Mouse (Mus musculus) left cerebral cortex, adult 18-20 months (tissue): Measurements from ENCODE around the gene 9930022D16Rik. TPM values are rescaled to one million over a fixed set of nuclear protein-coding genes. Genes with fewer than 3 reads are reported as not detected.

Experiments
- DNase-seq, 2 experiments: peaks; one replicate each; pipeline ENCODE4 v3.0.0; 2021 to 2022; ENCODE audit warnings: low spot score in 2 of 2, mixed read lengths in 1 of 2
- long read RNA-seq, 2 experiments: library from polyadenylated mRNA; stranded (forward); transcript quantifications; one replicate each; pipeline ENCODE4 v2.0.0; 2021
- total RNA-seq, 2 experiments: library from RNA; stranded (reverse); gene quantifications; 2 replicates each; pipeline ENCODE4 v1.2.3; 2021

9930022D16Rik gene
- total RNA-seq: not detected
- long read RNA-seq, experiment 1: 0 reads
- long read RNA-seq, experiment 2: 0 reads

DNA sequence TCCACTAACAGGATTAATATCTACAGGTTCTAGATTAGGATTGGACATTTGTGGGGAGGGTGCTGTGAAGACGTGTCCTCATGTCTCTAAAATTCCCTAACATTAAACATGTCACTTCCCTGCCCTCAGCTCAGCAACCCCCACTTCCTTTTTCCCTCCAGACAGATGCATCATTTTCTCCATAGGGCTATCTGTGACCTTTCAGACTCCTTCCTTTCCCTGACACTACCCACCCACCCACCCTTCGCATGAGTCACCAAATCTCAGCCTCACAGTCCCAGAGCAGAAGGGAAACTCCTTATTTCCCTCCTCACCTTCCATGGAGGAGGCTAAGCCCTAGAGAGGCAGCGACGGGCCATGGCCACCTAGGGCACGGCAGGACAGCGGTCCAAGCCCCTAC lies at the start of gene 9930022D16Rik:
TSS of gene 9930022D16Rik (plus strand) at position 301 of the 400 bp plus-strand sequence.
- no peak for DNase-seq

- no peak for DNase-seq
Measured at GRCm38 (mm10) chr11:109364337-109364736, 49.4 kb upstream of the 9930022D16Rik start.

DNA sequence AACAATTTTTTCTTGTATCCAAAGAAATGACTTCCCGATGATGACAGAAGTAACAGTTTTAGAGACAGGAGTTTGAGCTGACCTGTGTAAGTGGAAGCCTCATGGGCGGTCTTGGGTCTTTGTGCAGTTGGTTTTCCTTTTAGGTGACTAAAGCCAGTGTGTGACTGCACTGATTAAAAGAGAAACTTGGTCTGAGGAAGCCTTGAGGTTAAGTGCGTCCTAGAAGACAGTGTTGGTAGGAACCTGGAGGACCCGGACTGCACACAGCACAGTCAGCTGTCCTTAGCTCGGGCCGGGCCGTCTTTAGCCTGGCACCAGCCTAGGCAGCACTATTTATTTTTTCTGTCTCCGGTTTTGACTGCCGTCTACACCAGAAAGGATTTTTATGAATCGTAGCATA lies 48.8 kb upstream of the 9930022D16Rik start:
- no peak for DNase-seq

GRCm38 (mm10) chr11:109365818-109366217 lies 47.9 kb upstream of the 9930022D16Rik start:
- no peak for DNase-seq

GRCm38 (mm10) chr11:109366802-109367579 lies 46.7 kb upstream of the 9930022D16Rik start:
- DNase-seq: no peak

GRCm38 (mm10) chr11:109369026-109369637 lies 44.6 kb upstream of the 9930022D16Rik start:
- no peak for DNase-seq

GRCm38 (mm10) chr11:109375412-109375811 lies 38.3 kb upstream of the 9930022D16Rik start:
- no peak for DNase-seq

DNA sequence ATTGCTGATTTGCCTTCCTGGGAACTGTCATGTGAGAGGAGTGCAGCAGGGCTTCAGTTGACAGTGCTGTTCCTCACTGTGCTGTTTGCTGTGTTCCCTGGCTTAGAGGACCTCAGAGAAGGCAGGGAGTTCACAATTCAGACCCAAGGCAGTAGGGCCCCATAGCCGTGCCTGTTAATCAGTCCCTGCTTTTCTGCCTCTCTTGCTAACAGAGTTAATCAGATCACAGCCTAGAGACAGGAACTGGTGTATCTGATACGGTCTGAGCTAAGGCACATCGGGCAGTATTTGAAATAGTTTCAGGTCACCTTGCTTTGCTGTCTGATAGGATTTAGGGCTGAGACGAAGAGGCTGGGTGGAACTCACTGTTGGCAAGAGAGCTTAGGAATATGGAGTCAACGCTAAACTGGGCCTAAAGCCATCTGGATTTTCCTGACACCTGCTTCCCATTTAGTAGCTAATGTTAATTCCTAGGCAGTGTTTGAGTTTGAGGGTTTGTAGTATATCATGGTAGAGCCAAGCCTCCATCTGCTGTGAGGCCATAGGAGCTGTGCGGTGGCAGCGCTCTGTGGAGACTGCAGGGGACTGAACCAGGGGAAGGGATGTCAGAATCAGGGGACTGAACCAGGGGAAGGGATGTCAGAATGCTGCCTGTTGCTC lies 37.1 kb upstream of the 9930022D16Rik start:
- no peak for DNase-seq

DNA sequence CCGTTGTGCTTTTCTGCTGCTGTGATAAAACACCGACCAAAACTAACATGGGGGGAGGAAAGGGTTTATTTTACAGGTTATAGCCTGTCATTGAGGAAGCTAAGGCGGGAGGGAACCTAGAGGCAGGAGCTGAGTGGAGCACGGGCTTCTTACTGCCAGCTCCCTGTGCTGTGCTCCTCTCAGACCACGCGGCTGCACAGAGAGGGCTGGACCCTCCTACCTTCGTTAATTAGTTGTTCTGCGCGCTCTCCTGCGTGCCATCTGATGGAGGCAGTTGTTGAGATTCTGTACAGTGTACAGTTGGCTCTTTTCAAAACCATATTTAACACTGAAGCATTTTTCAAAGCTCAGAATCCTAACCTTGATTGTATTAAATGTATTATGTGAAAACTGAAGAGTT lies 36.2 kb upstream of the 9930022D16Rik start:
- no peak for DNase-seq

DNA sequence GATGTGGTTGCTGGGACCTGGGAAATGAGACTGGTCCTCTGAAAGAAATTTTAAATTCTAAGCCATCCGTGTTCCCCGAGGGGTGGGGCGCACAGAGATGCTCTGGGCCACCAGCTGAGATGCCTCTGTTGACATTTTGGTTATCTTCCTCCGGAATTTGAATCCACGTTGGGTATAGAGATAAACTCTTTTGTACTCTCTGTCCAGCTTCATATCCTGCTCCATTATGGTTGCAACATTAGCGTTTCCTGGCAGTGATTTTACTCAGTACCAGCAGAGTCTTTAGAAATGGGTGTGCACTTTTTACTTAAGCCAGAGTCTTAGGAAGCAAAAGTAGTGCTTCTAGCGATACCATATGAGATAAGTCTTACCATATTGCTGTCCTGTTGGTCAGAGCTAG lies 35.7 kb upstream of the 9930022D16Rik start:
- DNase-seq: no peak

DNA sequence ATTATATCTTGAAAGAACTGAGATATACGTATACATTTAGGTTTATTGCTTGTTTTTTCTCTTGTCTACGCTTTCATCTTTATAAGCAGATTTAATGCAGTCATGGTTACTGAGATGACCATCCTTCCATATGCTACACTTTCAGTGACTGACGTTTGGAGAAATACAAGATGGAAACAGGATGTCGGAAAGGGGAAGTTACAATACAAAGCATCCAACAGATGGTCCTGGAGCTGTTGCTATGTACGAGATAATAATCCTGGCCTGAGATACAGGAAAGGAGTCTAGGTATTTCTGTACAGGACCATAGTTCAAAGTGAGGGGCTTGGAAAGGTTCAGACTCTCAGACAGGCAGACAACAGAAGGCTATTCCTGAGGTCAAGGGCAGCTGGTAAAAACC lies 33.1 kb upstream of the 9930022D16Rik start:
- no peak for DNase-seq

DNA sequence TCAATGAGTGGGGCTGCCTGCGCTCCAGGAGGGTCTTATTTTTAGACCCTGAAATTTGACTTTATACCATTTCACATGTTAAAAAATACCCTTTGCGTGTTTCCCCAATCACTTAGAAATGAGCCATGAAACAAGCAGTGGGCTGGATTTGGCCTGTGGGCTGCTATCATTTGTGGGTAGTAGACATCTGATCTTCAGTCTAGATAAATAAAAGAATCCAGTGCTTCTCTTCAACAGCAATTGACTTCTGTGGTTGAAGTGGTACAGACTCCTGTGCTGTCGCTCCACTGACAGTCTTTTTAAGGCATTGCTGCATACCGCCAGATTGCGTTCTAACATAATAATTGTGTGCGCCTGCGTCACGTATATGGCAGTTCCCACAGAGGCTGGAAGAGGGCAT lies 28.4 kb upstream of the 9930022D16Rik start:
- DNase-seq: no peak

- no peak for DNase-seq
Measured at GRCm38 (mm10) chr11:109389046-109389445, 24.7 kb upstream of the 9930022D16Rik start.

GRCm38 (mm10) chr11:109391200-109391599 lies 22.5 kb upstream of the 9930022D16Rik start:
- DNase-seq: no peak

DNA sequence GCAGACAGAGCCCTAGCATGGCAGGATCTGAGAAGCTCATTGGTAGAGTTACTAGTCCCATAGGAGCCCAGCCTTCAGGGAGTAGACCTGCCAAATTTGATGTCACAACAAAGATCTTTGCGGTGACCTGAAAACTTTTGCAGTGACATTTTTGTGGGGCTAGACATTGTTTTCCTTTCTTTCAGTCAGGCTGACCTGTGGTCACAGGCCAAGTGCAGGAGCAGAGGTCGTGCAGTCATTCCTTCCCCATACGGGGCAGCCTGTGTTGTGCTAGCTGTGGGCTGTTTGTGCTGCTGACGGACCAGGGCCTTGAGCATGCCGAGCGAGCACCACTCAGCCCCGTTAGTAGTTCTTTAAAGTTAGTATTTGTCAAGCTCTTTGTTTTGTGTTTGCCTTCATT lies 22.0 kb upstream of the 9930022D16Rik start:
- DNase-seq: no peak

DNA sequence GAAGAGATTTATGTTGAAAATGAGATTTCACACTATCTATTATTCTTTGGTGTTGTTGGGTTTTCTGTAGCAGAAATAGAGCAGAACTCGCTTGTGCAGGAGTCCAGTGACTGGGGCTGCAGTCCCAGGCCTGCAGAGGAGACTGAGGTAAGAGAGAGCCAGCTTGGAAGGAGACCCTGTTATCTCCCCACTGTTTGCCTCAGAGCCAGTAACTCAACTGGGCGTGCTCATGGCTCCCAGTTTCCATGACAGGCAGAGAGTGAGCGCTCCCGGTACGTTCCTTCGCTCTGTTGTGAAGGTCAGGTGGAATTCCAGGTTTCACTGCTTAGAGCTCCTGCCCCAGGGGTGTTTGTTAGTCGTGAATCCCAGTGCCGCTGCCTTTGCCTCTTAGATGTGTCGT lies 21.1 kb upstream of the 9930022D16Rik start:
- DNase-seq: no peak

GRCm38 (mm10) chr11:109394758-109395157 lies 19.0 kb upstream of the 9930022D16Rik start:
- DNase-seq: no peak

- no peak for DNase-seq
Measured at GRCm38 (mm10) chr11:109395291-109395690, 18.4 kb upstream of the 9930022D16Rik start.

DNA sequence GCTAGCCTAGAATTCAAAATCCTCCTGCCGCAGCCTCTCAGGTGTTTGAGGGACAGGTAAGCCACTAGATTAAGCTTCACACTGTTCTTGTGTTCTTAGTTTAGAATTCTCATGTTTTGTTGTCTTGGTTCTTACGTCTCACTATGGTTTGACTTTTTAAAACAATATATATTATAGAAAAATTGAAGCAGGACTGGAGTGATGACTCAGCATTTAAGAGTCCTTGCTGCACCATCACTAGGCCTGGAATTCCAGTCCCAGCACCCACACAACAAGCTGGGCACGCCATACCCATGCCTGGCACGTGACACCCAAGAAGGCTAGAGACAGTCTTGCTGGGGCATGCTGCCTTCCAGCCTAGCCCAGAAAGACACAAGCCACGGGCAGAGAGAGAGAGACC lies 7.3 kb upstream of the 9930022D16Rik start:
- DNase-seq: no peak

GRCm38 (mm10) chr11:109410197-109410980 lies 3.3 kb upstream of the 9930022D16Rik start:
- DNase-seq: no peak

DNA sequence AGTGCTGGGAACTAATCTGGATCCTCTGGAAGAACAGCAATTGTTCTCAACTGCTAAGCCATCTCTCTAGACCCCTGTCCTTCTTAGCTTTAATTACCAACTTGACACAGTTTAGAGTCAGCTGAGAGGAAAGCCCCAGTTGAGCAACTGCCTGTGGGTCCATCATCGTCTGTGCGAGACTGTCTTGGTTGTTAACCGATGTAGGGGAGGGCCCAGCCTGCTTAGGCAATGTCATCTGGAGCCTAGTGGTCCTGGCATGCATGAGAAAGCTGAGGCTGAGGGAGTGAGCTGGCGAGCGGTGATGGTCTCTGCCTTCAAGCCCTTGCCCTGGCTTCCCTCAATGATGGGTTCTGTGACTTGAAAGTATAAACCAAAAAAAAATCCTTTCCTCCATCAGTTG lies 1.1 kb downstream of the 9930022D16Rik start:
- no peak for DNase-seq
